Mouse (Mus musculus) forelimb bud, embryonic 11.5 days (tissue): Measurements from ENCODE around the gene Med15.
A peak's percentile ranks its signal among the peaks of the same experiment; 100 is the strongest.

Source experiments
- DNase-seq: peaks from one replicate; pipeline ENCODE4 v3.0.0-alpha.2; 2012; ENCODE audit warnings: low read depth, low spot score

The Med15 gene

GRCm38 (mm10) chr16:17732021-17732420, 670 bp downstream of the Med15 start:
- DNase-seq = no peak

GRCm38 (mm10) chr16:17729974-17730373, 2.7 kb downstream of the Med15 start:
- no peak for DNase-seq

DNA sequence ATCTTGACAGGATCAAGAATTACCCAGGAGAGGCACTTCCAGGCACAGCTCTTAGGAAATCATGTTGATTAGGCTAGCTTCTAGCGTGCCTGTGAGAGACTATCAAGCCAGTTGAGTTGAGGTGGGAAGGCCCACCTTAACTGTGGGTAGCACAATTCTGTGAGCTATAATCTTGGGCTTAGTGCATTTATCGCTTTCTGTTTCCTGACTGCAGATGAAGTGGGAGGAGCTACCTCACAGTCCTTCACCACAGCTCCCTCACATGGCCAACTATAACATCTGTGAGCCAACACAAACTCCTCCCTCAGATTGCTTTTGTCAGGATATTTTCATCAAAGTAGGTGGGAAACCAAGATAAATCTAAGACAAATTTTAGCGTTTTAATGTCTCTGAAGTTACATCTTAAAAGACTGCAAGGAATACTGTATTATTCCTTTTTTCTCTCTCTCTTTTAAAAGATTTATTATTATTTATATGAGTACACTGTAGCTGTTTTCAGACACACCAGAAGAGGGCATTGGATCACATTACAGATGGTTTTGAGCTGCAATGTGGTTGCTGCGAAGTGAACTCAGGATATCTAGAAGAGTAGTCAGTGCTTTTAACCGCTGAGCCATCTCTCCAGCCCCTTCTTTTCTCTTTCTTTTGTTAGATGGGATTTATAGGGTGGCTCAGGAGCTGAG, 5.4 kb downstream of the Med15 start:
- peak; percentile 27 for DNase-seq

DNA sequence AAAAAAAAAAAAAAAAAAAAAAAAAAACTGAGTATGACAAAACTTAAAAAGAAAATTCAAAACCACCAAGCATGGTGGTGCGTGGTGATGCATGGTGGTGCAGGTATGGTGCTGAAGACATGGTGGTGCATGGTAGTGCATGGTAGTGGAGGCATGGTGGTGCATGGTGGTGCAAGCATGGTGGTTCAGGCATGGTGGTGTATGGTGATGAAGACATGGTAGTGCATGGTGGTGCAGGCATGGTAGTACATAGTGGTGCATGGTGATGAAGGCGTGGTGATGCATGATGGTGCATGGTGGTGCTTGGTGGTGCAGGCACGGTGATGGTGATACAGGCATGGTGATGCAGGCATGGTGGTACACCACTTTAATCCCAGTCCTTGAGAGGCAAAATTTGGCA, 8.2 kb downstream of the Med15 start:
- DNase-seq = no peak

DNA sequence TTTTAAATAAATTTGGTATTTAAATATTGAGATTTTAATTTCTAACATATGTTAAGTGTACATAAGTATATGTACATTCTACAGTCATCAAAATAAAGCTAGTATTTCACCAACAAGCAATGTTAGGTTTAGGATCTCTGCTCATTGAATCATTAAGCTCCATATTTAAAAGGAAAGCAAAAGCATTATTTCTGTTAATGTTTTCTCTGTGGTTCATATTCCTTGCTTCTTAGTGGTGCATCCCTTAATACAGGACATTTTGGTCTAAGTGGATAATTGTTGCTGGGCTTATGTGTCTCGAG, 9.4 kb downstream of the Med15 start:
- DNase-seq = no peak

- peak; percentile 91 for DNase-seq
Measured at GRCm38 (mm10) chr16:17722461-17723324, 10.0 kb downstream of the Med15 start.

- no peak for DNase-seq
Measured at GRCm38 (mm10) chr16:17721822-17722460, 10.8 kb downstream of the Med15 start.

- no peak for DNase-seq
Measured at GRCm38 (mm10) chr16:17721114-17721808, 11.4 kb downstream of the Med15 start.

DNA sequence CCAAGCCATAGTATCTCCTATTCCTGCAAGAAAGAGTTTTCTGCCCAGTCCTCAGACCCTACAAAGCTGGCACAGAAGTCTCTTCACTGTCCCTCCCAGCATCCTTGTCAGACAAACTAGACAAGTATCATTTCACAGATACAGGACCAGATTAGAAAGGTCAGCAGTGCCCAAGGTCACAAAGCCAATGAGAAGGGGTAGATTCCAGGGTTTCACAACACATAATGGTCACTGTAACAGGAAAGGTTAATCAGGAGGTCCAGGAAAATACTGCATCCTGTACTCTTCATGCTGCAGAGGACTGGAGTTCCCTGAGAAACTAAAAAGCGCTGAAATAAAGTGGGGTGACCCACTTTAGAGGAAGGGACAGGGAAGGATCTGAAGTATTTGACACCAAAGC, 14.9 kb downstream of the Med15 start:
- DNase-seq = no peak

GRCm38 (mm10) chr16:17707541-17707940, 25.1 kb downstream of the Med15 start:
- no peak for DNase-seq

- no peak for DNase-seq
Measured at GRCm38 (mm10) chr16:17701043-17701405, 31.7 kb downstream of the Med15 start.

DNA sequence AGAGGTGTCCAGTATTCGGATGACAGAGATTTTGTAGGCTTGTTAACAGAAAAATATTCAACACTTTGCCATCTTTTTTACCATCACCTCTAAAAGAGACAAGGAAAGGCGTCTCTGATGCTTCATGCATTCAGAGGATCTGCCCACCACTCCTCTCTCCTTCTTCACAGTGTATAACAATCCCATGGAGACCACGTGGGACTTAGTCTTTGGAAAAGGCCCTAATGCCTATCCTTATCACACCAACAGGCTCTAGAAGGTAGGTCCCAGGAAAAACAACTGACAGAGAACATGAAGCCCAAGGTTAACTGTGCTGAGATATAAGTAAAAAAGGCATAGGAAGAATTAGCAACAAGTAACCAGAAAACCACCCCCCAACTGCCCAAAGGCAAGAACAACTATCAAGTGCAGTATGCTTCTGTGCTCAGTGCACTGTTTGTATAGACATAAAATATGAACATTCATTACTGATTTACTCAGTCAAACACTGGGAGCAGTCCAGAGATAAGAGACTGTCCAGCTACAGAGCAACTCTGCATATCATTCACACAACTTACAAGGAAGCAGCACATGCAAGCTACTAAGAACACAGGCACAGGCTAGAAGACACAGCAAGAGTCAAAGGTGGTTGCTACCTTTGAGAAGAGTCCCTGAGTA, 32.2 kb downstream of the Med15 start:
- no peak for DNase-seq

DNA sequence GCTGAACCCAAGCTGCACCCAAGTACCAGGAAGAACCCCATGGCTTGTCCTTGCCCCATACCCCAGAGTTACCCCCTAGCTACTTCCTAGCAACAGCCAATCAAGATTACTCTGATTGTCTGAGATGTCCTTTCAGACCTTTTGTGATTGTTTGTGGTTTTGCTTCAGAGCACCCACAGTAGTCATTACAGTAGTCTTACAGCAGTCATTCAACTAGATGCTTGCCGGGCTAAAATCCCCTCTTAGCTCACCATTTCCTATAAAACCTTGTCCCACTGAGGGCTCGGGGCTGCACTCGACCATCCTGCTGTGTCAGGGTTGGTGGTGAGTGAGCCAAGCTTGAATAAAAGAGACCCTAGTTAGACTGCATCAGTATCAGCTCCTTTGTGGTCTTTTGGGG, 37.8 kb downstream of the Med15 start:
- no peak for DNase-seq

DNA sequence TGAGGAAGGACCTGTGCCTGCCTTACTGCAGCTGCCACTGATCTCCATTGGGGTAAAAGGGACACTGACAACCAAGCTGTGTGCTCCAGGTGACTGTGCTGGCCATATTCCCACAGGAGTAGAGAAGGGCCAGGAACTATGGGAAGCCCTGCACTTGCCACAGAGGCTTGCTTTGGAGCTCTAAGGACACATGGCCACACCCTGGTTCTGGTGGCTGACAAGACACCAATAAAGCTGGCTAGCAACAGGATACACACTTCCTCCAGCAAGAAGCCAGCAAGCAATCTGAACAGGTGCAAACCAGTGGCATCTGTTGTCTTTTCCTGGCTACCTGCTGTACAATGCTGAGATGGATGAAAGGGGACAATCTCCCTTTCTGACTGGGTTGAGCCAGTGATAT, 62.8 kb downstream of the Med15 start:
- DNase-seq = no peak

DNA sequence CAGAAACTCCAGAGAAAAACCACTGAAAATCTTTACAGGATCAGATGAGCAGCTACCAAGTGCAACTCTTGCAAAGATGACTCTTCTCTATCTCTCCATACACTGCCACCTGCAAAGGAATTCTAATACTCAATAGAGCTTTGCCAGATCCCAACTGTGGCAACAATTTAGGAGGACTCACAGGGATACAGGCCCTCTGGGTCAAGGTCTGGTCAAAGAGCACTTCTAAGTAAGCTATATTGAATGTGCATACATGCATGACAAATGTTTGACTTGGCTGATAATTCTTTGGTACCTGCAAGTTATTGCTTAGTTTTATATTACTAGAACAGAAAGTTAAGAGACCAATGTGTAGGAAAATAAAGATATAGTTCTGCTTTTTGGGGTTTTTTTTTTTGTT, 67.1 kb downstream of the Med15 start:
- DNase-seq = no peak

DNA sequence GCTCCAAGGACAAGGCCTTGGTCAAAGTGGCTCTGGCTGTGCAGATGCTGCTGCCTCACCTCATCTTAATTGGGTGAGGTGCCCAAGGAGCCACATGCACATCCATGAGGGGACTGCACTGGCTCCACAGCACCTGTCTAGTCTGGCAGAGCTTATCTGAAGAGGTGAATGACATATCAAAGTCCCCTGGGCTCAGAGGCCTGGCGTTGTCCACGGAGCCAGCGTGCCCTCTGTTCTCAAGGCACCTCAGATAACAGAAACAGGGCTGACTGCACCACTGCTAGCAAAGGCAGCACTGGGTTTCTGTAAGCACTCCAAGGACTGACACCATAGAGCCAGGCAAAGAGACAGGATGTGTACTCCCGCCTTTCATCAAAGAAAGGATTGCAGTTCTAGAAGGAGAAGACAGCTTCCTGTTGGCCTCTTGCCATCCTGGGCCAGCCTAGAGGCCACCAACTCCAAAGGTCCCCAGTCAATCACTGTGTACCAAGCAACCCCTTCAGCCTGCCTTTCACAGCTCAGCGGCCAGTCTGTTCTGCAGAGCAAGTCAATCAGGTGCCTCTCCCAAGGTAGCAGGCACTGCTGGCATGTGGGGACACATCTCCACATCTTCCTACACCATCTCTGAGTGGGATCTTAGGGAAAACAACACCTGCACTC, 76.3 kb downstream of the Med15 start:
- DNase-seq = no peak

- DNase-seq = no peak
Measured at GRCm38 (mm10) chr16:17654188-17654795, 78.4 kb downstream of the Med15 start.

GRCm38 (mm10) chr16:17653601-17654000, 79.1 kb downstream of the Med15 start:
- no peak for DNase-seq

- DNase-seq = no peak
Measured at GRCm38 (mm10) chr16:17652607-17653006, 80.1 kb downstream of the Med15 start.

DNA sequence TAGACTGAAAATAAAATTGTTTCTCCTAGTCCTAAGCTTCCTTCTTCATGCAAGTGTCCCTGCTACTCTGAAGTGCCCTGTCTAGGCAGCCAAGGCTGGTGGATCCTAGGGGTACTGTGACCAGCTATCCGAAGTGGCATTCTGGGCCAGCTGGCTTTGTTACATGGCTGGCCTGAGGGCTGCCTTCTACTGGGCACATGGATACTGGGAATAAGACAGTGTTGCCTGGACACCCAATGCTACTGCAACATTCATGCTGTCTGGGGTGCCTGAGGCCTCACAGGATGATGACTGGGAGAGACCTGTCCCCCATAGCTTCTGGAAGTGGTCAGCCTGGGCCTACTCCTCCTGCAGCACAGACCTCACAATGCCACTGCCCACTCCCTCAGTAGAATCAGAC, 82.0 kb downstream of the Med15 start:
- DNase-seq = no peak
